Mouse (Mus musculus) liver, postnatal 0 days (tissue): ENCODE data around the gene Gm3259. TPM values are rescaled to one million over a fixed set of nuclear protein-coding genes. Genes with fewer than 3 reads are reported as not detected.
"Not testable (repeated sequence)": the region's sequence is repeated elsewhere in the genome, so short reads cannot be mapped to it uniquely, and the experiment has no call there.

Experiments used
- ATAC-seq: fragments of 200-750 bp; cut with Nextera tagmentation; 2 replicates; pipeline ENCODE4 v1.8.0; 2017; ENCODE audit warnings: mild to moderate bottlenecking, moderate library complexity
- DNase-seq: peaks from one replicate; pipeline ENCODE4 v3.0.0-alpha.2; 2016
- H3K27ac ChIP-seq: fragments of 300-500 bp; sonication (generic); 2 replicates; pipeline ENCODE4 v1.5.1; 2014; ENCODE audit warnings: antibody characterized with exemption, moderate library complexity, mild to moderate bottlenecking, low read depth
- H3K27me3 ChIP-seq: fragments of 300-500 bp; sonication (generic); 2 replicates; pipeline ENCODE4 v1.6.1; 2014; ENCODE audit warnings: low read length, control low read depth, mixed read lengths; ENCODE audit not compliant: insufficient read depth
- H3K36me3 ChIP-seq: fragments of 300-500 bp; sonication (generic); replicated peaks from 2 replicates; pipeline ENCODE4 v1.6.1; 2014; ENCODE audit warnings: mild to moderate bottlenecking, control low read depth, low read length, moderate library complexity, mixed read lengths; ENCODE audit not compliant: insufficient read depth
- H3K4me1 ChIP-seq: fragments of 300-500 bp; sonication (generic); 2 replicates; pipeline ENCODE4 v1.6.1; 2014; ENCODE audit warnings: antibody characterized with exemption, mild to moderate bottlenecking, control low read depth; ENCODE audit not compliant: insufficient read depth
- H3K4me2 ChIP-seq: fragments of 300-500 bp; sonication (generic); 2 replicates; pipeline ENCODE4 v1.6.1; 2014; ENCODE audit warnings: low read depth, mild to moderate bottlenecking, low read length, moderate library complexity, mixed read lengths
- H3K4me3 ChIP-seq: fragments of 300-500 bp; sonication (generic); 2 replicates; pipeline ENCODE4 v1.5.1; 2014; ENCODE audit warnings: low read depth, low read length
- H3K9ac ChIP-seq: fragments of 300-500 bp; sonication (generic); replicated peaks from 2 replicates; pipeline ENCODE4 v1.6.1; 2014; ENCODE audit warnings: mild to moderate bottlenecking, moderate library complexity
- H3K9me3 ChIP-seq: fragments of 300-500 bp; sonication (generic); 2 replicates; pipeline ENCODE4 v1.6.1; 2016; ENCODE audit warnings: mild to moderate bottlenecking, control low read depth, low read length, mixed read lengths
- WGBS: fragments of 180-500 bp; shearing (Covaris S2); extraction: QIAGEN DNeasy Blood & Tissue Kit; methylation state at CpG from one replicate; pipeline ENCODE4 v1.1.7; 2014; ENCODE audit not compliant: insufficient replicate concordance; 5-methylcytosine and 5-hydroxymethylcytosine counted together
- polyA plus RNA-seq: library from polyadenylated mRNA; unstranded; fragments of >200 nt; fragmentation: Nextera tagmentation; extraction: Ambion mirVana; gene quantifications from 2 replicates; pipeline ENCODE4 v1.2.1, GENCODE M21; 2015

The Gm3259 gene
- polyA plus RNA-seq, result not detected in 2 replicates

GRCm38 (mm10) chr5:95305611-95306010 is at the start of gene Gm3259:
Gene Gm3259 (plus strand): TSS chr5:95305911.
- not testable (repeated sequence) for H3K4me2 ChIP-seq, ATAC-seq, H3K4me3 ChIP-seq, H3K27me3 ChIP-seq, H3K27ac ChIP-seq, H3K4me1 ChIP-seq, H3K9me3 ChIP-seq, H3K9ac ChIP-seq, H3K36me3 ChIP-seq, DNase-seq
- WGBS, result 19% methylated on average over 2 of the region's 2 CpGs

- not testable (repeated sequence) for ATAC-seq, DNase-seq
- no CpG with 5 or more reads among the region's 1 CpGs for whole genome bisulfite sequencing
Measured at GRCm38 (mm10) chr5:95272668-95273067, 33.0 kb upstream of the Gm3259 start, which contains the start of gene Gm10424. Gene Gm10424 (minus strand): TSS chr5:95272768.

More at GRCm38 (mm10) chr5:95272668-95273067, 33.0 kb upstream of the Gm3259 start, which contains the start of gene Gm10424:
- not testable (repeated sequence) for H3K4me2 ChIP-seq, H3K9ac ChIP-seq, H3K27me3 ChIP-seq, H3K36me3 ChIP-seq, H3K27ac ChIP-seq, H3K4me3 ChIP-seq, H3K9me3 ChIP-seq, H3K4me1 ChIP-seq

Other genes with a start within 250 kb of the Gm3259 start
- not detected in 2 replicates for gene Gm7942, start 199.0 kb upstream of the Gm3259 start, polyA plus RNA-seq
- gene Gm16513, start 123.3 kb upstream of the Gm3259 start, polyA plus RNA-seq, result not detected in 2 replicates
- gene Gm10424, start 33.1 kb upstream of the Gm3259 start, polyA plus RNA-seq, result not detected in 2 replicates
- not detected in 2 replicates for gene D5Ertd577e, start 150.9 kb downstream of the Gm3259 start, polyA plus RNA-seq
- not detected in 2 replicates for gene Gm3286, start 204.8 kb downstream of the Gm3259 start, polyA plus RNA-seq